Mouse (Mus musculus): ENCODE results near the gene Rnf144a.

DNA sequence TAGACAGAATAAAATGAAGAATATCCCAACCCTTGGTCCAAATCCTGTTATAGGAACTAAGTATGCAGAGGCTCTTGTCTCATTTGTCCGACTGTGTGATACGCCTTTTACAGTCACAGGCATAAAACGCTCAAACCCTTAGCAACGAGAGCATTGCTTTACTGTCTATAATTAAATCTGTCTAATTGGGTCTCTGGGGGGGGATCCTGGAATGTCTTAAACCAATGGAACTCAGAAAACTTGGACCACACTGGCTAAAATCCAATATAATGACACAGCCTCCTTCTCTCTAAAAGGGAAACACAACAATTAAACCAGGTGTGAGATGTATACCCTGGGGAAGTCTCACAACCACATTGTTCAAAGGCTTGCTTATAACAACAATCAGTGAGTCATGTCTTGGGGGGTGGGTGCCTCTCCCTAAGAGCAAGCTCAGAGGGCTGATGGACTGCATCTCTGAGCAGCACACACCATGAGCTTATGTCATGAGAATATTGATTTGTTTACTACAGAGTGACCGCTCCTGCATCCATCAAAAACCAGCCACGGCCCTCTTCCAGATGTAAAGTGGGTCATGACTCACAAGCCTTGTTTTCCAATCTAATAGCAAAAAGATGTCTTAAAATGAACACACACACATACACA, 85.9 kb downstream of the Rnf144a start:
- TF ChIP-seq CTCF (IDR thresholded peaks at IDR 0.05; ENCODE audit: low read depth) (no peak), EP300 (IDR thresholded peaks at IDR 0.05; ENCODE audit: low read depth) (no peak)
